Mouse (Mus musculus): ENCODE data around the gene Nipal1.

DNA sequence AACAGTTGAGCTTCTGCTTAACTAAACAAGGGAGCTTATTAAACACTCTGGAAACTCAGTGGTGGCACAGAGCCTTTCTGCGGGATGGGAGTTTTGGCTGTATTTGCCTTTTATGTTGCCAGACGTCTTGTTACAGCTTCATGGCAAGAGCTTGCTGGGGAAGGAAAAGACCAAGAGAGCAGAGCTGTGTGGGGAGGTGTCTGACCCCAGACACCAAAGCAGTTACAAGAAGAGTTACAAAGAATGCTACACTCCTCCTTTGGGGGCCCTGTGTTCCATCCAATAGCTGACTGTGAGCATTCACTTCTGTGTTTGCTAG lies 51.9 kb downstream of the Nipal1 start:
- TF ChIP-seq CTCF (IDR thresholded peaks at IDR 0.05; ENCODE audit: low read depth, low read length) = no peak
- TF ChIP-seq EP300 (IDR thresholded peaks at IDR 0.05; ENCODE audit: insufficient read depth, low read depth, low read length) = no peak

Measured in ES-Bruce4 (cell line).